Mouse (Mus musculus) CH12.LX (cell line): ENCODE data around the gene Dpf3. TPM values are rescaled to one million over a fixed set of nuclear protein-coding genes. Genes with fewer than 3 reads are reported as not detected.
A peak's percentile ranks its signal among the peaks of the same experiment; 100 is the strongest.

Experiments
- DNase-seq: peaks from one replicate; pipeline ENCODE4 v3.0.0-alpha.2; 2013; ENCODE audit errors: extremely low read depth
- H3K27ac ChIP-seq: 2 replicates; pipeline ENCODE4 v1.5.1; 2012; ENCODE audit warnings: low read depth, mild to moderate bottlenecking, control low read depth, moderate library complexity; ENCODE audit not compliant: insufficient read depth
- H3K27me3 ChIP-seq: replicated peaks from 2 replicates; pipeline ENCODE3; 2012; ENCODE audit warnings: inconsistent platforms
- H3K36me3 ChIP-seq, 2 experiments: replicated peaks in 1 of 2; 2 replicates each; pipeline versions ENCODE3 to v1.6.1; 2012; ENCODE audit warnings: inconsistent platforms in 1 of 2, low read length in 1 of 2, mild to moderate bottlenecking in 1 of 2, mixed read lengths in 1 of 2, moderate library complexity in 1 of 2; ENCODE audit not compliant: control insufficient read depth in 1 of 2, insufficient read depth in 1 of 2
- H3K4me1 ChIP-seq, 2 experiments: 2 replicates each; pipeline ENCODE4 v1.6.1; 2012; ENCODE audit warnings: inconsistent platforms in 1 of 2, moderate library complexity in 1 of 2; ENCODE audit not compliant: insufficient read depth in 2 of 2, control insufficient read depth in 1 of 2
- H3K4me2 ChIP-seq: 2 replicates; pipeline ENCODE4 v1.6.1; 2012; ENCODE audit warnings: low read depth, mild to moderate bottlenecking, control low read depth; ENCODE audit not compliant: poor library complexity, insufficient read depth, severe bottlenecking
- H3K4me3 ChIP-seq, 3 experiments: fragments of 150-350 bp in 1 of 3; sonication (generic) in 1 of 3; replicated peaks in 1 of 3; 2 replicates each; pipeline versions ENCODE3 to v1.5.1; 2011 to 2012; ENCODE audit warnings: low read depth in 2 of 3, low read length in 2 of 3, mild to moderate bottlenecking in 2 of 3, moderate library complexity in 2 of 3, control low read depth in 1 of 3, improper control_type of control experiment in 1 of 3, inconsistent platforms in 1 of 3, mixed read lengths in 1 of 3; ENCODE audit not compliant: poor library complexity in 1 of 3
- H3K79me2 ChIP-seq: replicated peaks from 2 replicates; pipeline ENCODE4 v1.6.1; 2012; ENCODE audit warnings: mild to moderate bottlenecking, moderate library complexity; ENCODE audit not compliant: control insufficient read depth, poor library complexity, insufficient read depth, severe bottlenecking; ENCODE audit errors: extremely low read depth
- H3K9ac ChIP-seq: 2 replicates; pipeline ENCODE4 v1.6.1; 2012; ENCODE audit warnings: low read depth, mild to moderate bottlenecking, control low read depth, moderate library complexity; ENCODE audit not compliant: insufficient read depth
- H3K9me3 ChIP-seq: replicated peaks from 2 replicates; pipeline ENCODE3; 2012; ENCODE audit warnings: low read length, inconsistent platforms, mixed read lengths
- BHLHE40 ChIP-seq: IDR thresholded peaks from 2 replicates; pipeline ENCODE4 v1.6.1; 2011; ENCODE audit warnings: mild to moderate bottlenecking, low read depth, low read length, improper control_type of control experiment
- CHD1 ChIP-seq: IDR thresholded peaks from 2 replicates; pipeline ENCODE4 v1.6.1; 2012; ENCODE audit warnings: low read depth, low read length, improper control_type of control experiment, inconsistent platforms
- CHD2 ChIP-seq: IDR thresholded peaks from 2 replicates; pipeline ENCODE4 v1.6.1; 2011; ENCODE audit warnings: low read length, improper control_type of control experiment
- CTCF ChIP-seq, 2 experiments: IDR thresholded peaks in 1 of 2; conservative IDR thresholded peaks in 1 of 2; 2 replicates each; pipeline ENCODE4 v1.5.1; 2011 to 2012; ENCODE audit warnings: low read depth in 2 of 2, low read length in 2 of 2, improper control_type of control experiment in 1 of 2, inconsistent platforms in 1 of 2, mild to moderate bottlenecking in 1 of 2, moderate library complexity in 1 of 2
- E2F4 ChIP-seq: IDR thresholded peaks from 2 replicates; pipeline ENCODE4 v1.6.1; 2011; ENCODE audit warnings: low read depth, low read length, improper control_type of control experiment; ENCODE audit not compliant: insufficient replicate concordance
- ELF1 ChIP-seq: IDR thresholded peaks from 2 replicates; pipeline ENCODE4 v1.6.1; 2014; ENCODE audit warnings: low read depth, mild to moderate bottlenecking, inconsistent platforms, low read length, improper control_type of control experiment
- GABPA ChIP-seq: IDR thresholded peaks from 2 replicates; pipeline ENCODE4 v1.6.1; 2012; ENCODE audit warnings: low read depth, low read length, improper control_type of control experiment, inconsistent platforms; ENCODE audit not compliant: insufficient replicate concordance
- HCFC1 ChIP-seq: IDR thresholded peaks from 2 replicates; pipeline ENCODE4 v1.6.1; 2012; ENCODE audit warnings: low read depth, mild to moderate bottlenecking, inconsistent platforms, low read length, improper control_type of control experiment
- JUN ChIP-seq: IDR thresholded peaks from 2 replicates; pipeline ENCODE4 v1.6.1; 2011; ENCODE audit warnings: low read depth, mild to moderate bottlenecking, low read length, improper control_type of control experiment, moderate library complexity; ENCODE audit not compliant: insufficient read depth
- JUND ChIP-seq: conservative IDR thresholded peaks from 2 replicates; pipeline ENCODE4 v1.6.1; 2011; ENCODE audit warnings: low read depth, low read length, improper control_type of control experiment
- KAT2A ChIP-seq: IDR thresholded peaks from 2 replicates; pipeline ENCODE4 v1.6.1; 2012; ENCODE audit warnings: low read length, improper control_type of control experiment, inconsistent platforms; ENCODE audit not compliant: insufficient replicate concordance
- MAFK ChIP-seq: IDR thresholded peaks from 2 replicates; pipeline ENCODE4 v1.6.1; 2011; ENCODE audit warnings: low read length, improper control_type of control experiment; ENCODE audit not compliant: insufficient replicate concordance
- MAZ ChIP-seq: IDR thresholded peaks from 2 replicates; pipeline ENCODE4 v1.6.1; 2012; ENCODE audit warnings: low read depth, mild to moderate bottlenecking, inconsistent platforms, low read length, improper control_type of control experiment, moderate library complexity
- MEF2A ChIP-seq: IDR thresholded peaks from 2 replicates; pipeline ENCODE4 v1.6.1; 2014; ENCODE audit warnings: low read depth, mild to moderate bottlenecking, inconsistent platforms, low read length, improper control_type of control experiment, borderline replicate concordance
- MXI1 ChIP-seq: IDR thresholded peaks from 2 replicates; pipeline ENCODE4 v1.6.1; 2011; ENCODE audit warnings: mild to moderate bottlenecking, low read depth, low read length, improper control_type of control experiment
- MYC ChIP-seq: IDR thresholded peaks from 2 replicates; pipeline ENCODE4 v1.6.1; 2011; ENCODE audit warnings: low read depth, mild to moderate bottlenecking, improper control_type of control experiment, low read length
- NELFE ChIP-seq: IDR thresholded peaks from 2 replicates; pipeline ENCODE4 v1.6.1; 2011; ENCODE audit warnings: low read depth, low read length, improper control_type of control experiment
- POLR2A ChIP-seq: IDR thresholded peaks from 2 replicates; pipeline ENCODE4 v1.6.1; 2011; ENCODE audit warnings: low read depth, mild to moderate bottlenecking, improper control_type of control experiment, low read length
- RAD21 ChIP-seq: IDR thresholded peaks from 2 replicates; pipeline ENCODE4 v1.6.1; 2011; ENCODE audit warnings: low read depth, mild to moderate bottlenecking, low read length, improper control_type of control experiment, moderate library complexity
- RCOR1 ChIP-seq: conservative IDR thresholded peaks from 2 replicates; pipeline ENCODE4 v1.6.1; 2012; ENCODE audit warnings: low read depth, mild to moderate bottlenecking, inconsistent platforms, low read length, improper control_type of control experiment
- SIN3A ChIP-seq: IDR thresholded peaks from 2 replicates; pipeline ENCODE4 v1.6.1; 2012; ENCODE audit warnings: low read length, improper control_type of control experiment, inconsistent platforms
- SMC3 ChIP-seq: IDR thresholded peaks from 2 replicates; pipeline ENCODE4 v1.6.1; 2011; ENCODE audit warnings: low read depth, low read length, improper control_type of control experiment
- USF1 ChIP-seq: IDR thresholded peaks from 2 replicates; pipeline ENCODE4 v1.6.1; 2014; ENCODE audit warnings: low read depth, mild to moderate bottlenecking, inconsistent platforms, low read length, improper control_type of control experiment
- USF2 ChIP-seq: conservative IDR thresholded peaks from 2 replicates; pipeline ENCODE4 v1.6.1; 2011; ENCODE audit warnings: low read depth, low read length, improper control_type of control experiment
- ZC3H11A ChIP-seq: IDR thresholded peaks from 2 replicates; pipeline ENCODE4 v1.6.1; 2012; ENCODE audit warnings: low read depth, mild to moderate bottlenecking, inconsistent platforms, low read length, improper control_type of control experiment
- ZNF384 ChIP-seq: IDR thresholded peaks from 2 replicates; pipeline ENCODE4 v1.6.1; 2012; ENCODE audit warnings: low read depth, low read length, improper control_type of control experiment, inconsistent platforms
- dilution Hi-C: fragments of 300-500 bp; cut with MboI; formaldehyde crosslinking; loops from 2 replicates; pipeline ENCODE4 v1.14.3; 2020; ENCODE audit warnings: low sequenced_read_pairs; ENCODE audit not compliant: extremely low pct_unique_long_range_greater_than_20kb, extremely low pct_ligation_motif_present
- in situ Hi-C: fragments of 300-500 bp; cut with MboI; formaldehyde crosslinking; loops from 3 replicates; pipeline ENCODE4 v1.14.3; 2019; ENCODE audit warnings: low sequenced_read_pairs, low pct_ligation_motif_present, low pct_unique_long_range_greater_than_20kb, mixed read lengths
- polyA plus RNA-seq: library from polyadenylated mRNA; unstranded; fragments of >175 nt; gene quantifications from 2 replicates; pipeline ENCODE4 v1.2.1, GENCODE M21; 2012; ENCODE audit warnings: low read depth; ENCODE audit not compliant: insufficient read length
- total RNA-seq, 2 experiments: library from RNA; depleted of rRNA; stranded (reverse); fragments of 300-350 nt in 1 of 2; fragments of >200 nt in 1 of 2; gene quantifications; 2 replicates each; pipeline ENCODE4 v1.2.3; 2012 to 2014

Dpf3 gene
- total and polyA plus RNA-seq, 3 experiments, result 0.42 to 1.2 (median 1.2) TPM

- no peak for TF ChIP-seq USF1
- no peak for TF ChIP-seq GABPA
- TF ChIP-seq POLR2A, result no peak
- no peak for TF ChIP-seq NELFE
- no peak for TF ChIP-seq CHD2
- TF ChIP-seq JUND, result no peak
- no peak for TF ChIP-seq BHLHE40
- TF ChIP-seq ZC3H11A, result no peak
- no peak for TF ChIP-seq ELF1
- TF ChIP-seq CTCF (conservative IDR thresholded peaks at IDR 0.05 in 1 of 2, IDR thresholded peaks at IDR 0.05 in 1 of 2; ENCODE audit: low read depth in 2 of 2, low read length in 2 of 2), result no peak
- no peak for TF ChIP-seq USF2
These were observed 23.1 kb upstream of the Dpf3 start for GRCm38 (mm10) chr12:83510586-83510985.

DNA sequence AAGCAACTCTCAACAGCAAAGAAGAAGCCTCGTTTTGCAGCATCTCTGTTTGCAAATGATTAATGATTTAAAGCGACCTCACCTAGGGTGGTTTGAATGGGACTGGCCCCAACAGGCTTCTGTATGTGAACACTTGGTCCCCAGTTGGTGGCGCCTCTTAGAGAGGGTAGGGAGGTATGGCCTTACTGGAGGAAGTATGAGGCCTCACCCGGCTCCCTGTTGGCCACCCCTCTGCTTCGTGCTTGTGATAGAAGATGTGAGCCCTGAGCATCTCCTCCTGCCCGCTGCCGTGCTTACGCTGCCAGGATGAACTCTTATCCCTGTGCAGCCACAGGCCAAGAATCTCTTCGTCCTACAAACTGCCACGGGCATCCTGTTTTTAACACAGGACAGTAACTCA, 19.0 kb upstream of the Dpf3 start:
- no peak for DNase-seq
- dilution Hi-C loops (no loop called here), in situ Hi-C loops (no loop called here)
- H3K9ac ChIP-seq, result no peak overlapping the region
- H3K79me2 ChIP-seq, result no peaks in the 10 kb centered on the region
- no peaks in the 10 kb centered on the region for H3K4me1 ChIP-seq
- no peak overlapping the region for H3K27ac ChIP-seq
- no peaks in the 10 kb centered on the region for H3K27me3 ChIP-seq
- no peaks in the 10 kb centered on the region for H3K36me3 ChIP-seq
- H3K9me3 ChIP-seq, result no peaks in the 10 kb centered on the region
- no peak overlapping the region for H3K4me3 ChIP-seq
- TF ChIP-seq CTCF (conservative IDR thresholded peaks at IDR 0.05 in 1 of 2, IDR thresholded peaks at IDR 0.05 in 1 of 2; ENCODE audit: low read depth in 2 of 2, low read length in 2 of 2), result peak in 1 of 2 experiments; percentile 4; a peak in 1 of 4 replicates
- no peak for TF ChIP-seq MAZ
- H3K4me2 ChIP-seq, result no peak overlapping the region

More at GRCm38 (mm10) chr12:83510586-83510985, 23.1 kb upstream of the Dpf3 start:
- H3K9ac ChIP-seq, result no peak overlapping the region
- H3K4me3 ChIP-seq, result no peak overlapping the region
- H3K4me1 ChIP-seq, result peaks cover 0 to 6% of the 10 kb centered on the region in 2 experiments; a peak in 2 of 4 replicates
- dilution Hi-C loops (no loop called here), in situ Hi-C loops (no loop called here)
- no peaks in the 10 kb centered on the region for H3K9me3 ChIP-seq
- H3K36me3 ChIP-seq, result no peaks in the 10 kb centered on the region
- H3K4me2 ChIP-seq, result no peak overlapping the region
- no peak for DNase-seq
- no peak overlapping the region for H3K27ac ChIP-seq
- no peaks in the 10 kb centered on the region for H3K27me3 ChIP-seq
- H3K79me2 ChIP-seq, result no peaks in the 10 kb centered on the region

DNA sequence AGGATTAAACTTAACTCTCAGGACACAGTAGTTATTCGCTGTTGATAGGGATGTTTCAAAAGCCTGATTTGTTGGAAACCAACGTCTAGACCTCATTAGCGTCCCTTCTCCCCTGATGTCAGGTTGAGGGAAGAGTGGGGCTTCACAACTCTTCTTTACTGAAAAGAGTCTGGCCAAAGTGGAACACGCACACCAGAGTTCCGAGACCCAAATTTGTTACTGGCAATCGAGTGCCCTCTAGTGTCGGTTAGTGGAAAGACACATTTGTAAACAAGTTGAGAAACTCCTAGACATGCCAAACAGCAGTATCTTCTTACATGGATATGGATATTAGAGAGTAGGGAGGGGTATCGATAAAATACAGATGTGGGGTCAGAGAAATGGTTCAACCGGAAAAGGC, 14.7 kb upstream of the Dpf3 start:
- H3K4me3 ChIP-seq, result no peak overlapping the region
- no peak overlapping the region for H3K9ac ChIP-seq
- H3K4me2 ChIP-seq, result peak overlapping the region; percentile 91
- H3K36me3 ChIP-seq, result no peaks in the 10 kb centered on the region
- in situ Hi-C loops (no loop called here), dilution Hi-C loops (no loop called here)
- H3K9me3 ChIP-seq, result no peaks in the 10 kb centered on the region
- H3K79me2 ChIP-seq, result no peaks in the 10 kb centered on the region
- H3K27me3 ChIP-seq, result no peaks in the 10 kb centered on the region
- H3K4me1 ChIP-seq, result no peaks in the 10 kb centered on the region
- no peak overlapping the region for H3K27ac ChIP-seq
- DNase-seq, result peak; percentile 71
- no peak for TF ChIP-seq MXI1
- TF ChIP-seq CHD1, result no peak
- no peak for TF ChIP-seq MYC
- no peak for TF ChIP-seq USF2
- no peak for TF ChIP-seq JUND
- no peak for TF ChIP-seq RCOR1
- no peak for TF ChIP-seq MAFK
- peak; percentile 55 for TF ChIP-seq ZC3H11A
- TF ChIP-seq GABPA, result no peak
- peak; percentile 83 for TF ChIP-seq SMC3
- TF ChIP-seq RAD21, result peak; percentile 94
- TF ChIP-seq MEF2A, result no peak
- no peak for TF ChIP-seq KAT2A
- TF ChIP-seq ZNF384, result no peak
- no peak for TF ChIP-seq ELF1
- no peak for TF ChIP-seq JUN
- TF ChIP-seq SIN3A, result no peak
- no peak for TF ChIP-seq HCFC1
- TF ChIP-seq E2F4, result no peak
- TF ChIP-seq USF1, result no peak
